Mouse (Mus musculus) kidney, adult 2 months (tissue): ENCODE data around the gene Clmp. TPM values are rescaled to one million over a fixed set of nuclear protein-coding genes. Genes with fewer than 3 reads are reported as not detected.
"Not testable (repeated sequence)": the region's sequence is repeated elsewhere in the genome, so short reads cannot be mapped to it uniquely, and the experiment has no call there.

ENCODE experiments used
- DNase-seq: peaks from one replicate; pipeline ENCODE4 v3.0.0; 2021
- H3K27ac ChIP-seq: fragments of 200-500 bp; 2 replicates; pipeline ENCODE4 v1.5.1; 2012; ENCODE audit warnings: low read depth, low read length, control low read depth, inconsistent platforms; ENCODE audit not compliant: insufficient read depth
- H3K27me3 ChIP-seq: fragments of 200-500 bp; replicated peaks from 2 replicates; pipeline ENCODE4 v1.6.1; 2012; ENCODE audit warnings: mild to moderate bottlenecking, moderate library complexity, low read length, inconsistent platforms; ENCODE audit not compliant: control insufficient read depth, insufficient read depth
- H3K36me3 ChIP-seq: fragments of 200-500 bp; 2 replicates; pipeline ENCODE4 v1.6.1; 2012; ENCODE audit warnings: mild to moderate bottlenecking, moderate library complexity, low read length, inconsistent platforms; ENCODE audit not compliant: control insufficient read depth, insufficient read depth
- H3K4me1 ChIP-seq: fragments of 200-500 bp; 2 replicates; pipeline ENCODE4 v1.6.1; 2011; ENCODE audit warnings: low read length; ENCODE audit not compliant: control insufficient read depth, insufficient read depth
- H3K4me3 ChIP-seq: fragments of 200-500 bp; 2 replicates; pipeline ENCODE4 v1.5.1; 2011; ENCODE audit warnings: mild to moderate bottlenecking, low read depth, low read length, control low read depth; ENCODE audit not compliant: insufficient read depth
- CTCF ChIP-seq: fragments of 200-500 bp; conservative IDR thresholded peaks from 2 replicates; pipeline ENCODE4 v1.5.1; 2011; ENCODE audit warnings: low read depth, mild to moderate bottlenecking, control low read depth, low read length, moderate library complexity, mixed read lengths; ENCODE audit not compliant: insufficient read depth, insufficient read length
- POLR2A ChIP-seq: fragments of 200-500 bp; IDR thresholded peaks from one replicate; pipeline ENCODE4 v1.6.1; 2011; ENCODE audit warnings: low read depth, low read length, control low read depth
- WGBS: fragments of 180-500 bp; shearing (Covaris S2); methylation state at CpG from one replicate; pipeline ENCODE4 v1.1.7; 2018; 5-methylcytosine and 5-hydroxymethylcytosine counted together
- polyA plus RNA-seq: library from polyadenylated mRNA; depleted of rRNA; stranded (reverse); fragments of >200 nt; gene quantifications from 2 replicates; pipeline ENCODE4 v1.2.3, GENCODE M21; 2012

Gene Clmp
- polyA plus RNA-seq, 1 experiment: 4.5 TPM

GRCm38 (mm10) chr9:40801614-40802532 is 116.1 kb downstream of the Clmp start:
- H3K4me3 ChIP-seq: peak overlapping the region; percentile 98
- not testable (repeated sequence) for H3K27me3 ChIP-seq
- H3K4me1 ChIP-seq: peaks cover 17% of the 10 kb centered on the region
- peak overlapping the region; percentile 62 for H3K27ac ChIP-seq
- peak; percentile 66 for DNase-seq
- 2% methylated on average over 28 of the region's 28 CpGs for WGBS
- peaks cover 24% of the 10 kb centered on the region for H3K36me3 ChIP-seq
- TF ChIP-seq POLR2A: peak; percentile 53

GRCm38 (mm10) chr9:40802533-40802875 is 116.7 kb downstream of the Clmp start:
- WGBS: 1% methylated on average over 8 of the region's 8 CpGs
- H3K27me3 ChIP-seq, H3K27ac ChIP-seq, DNase-seq: not testable (repeated sequence)
- Histone ChIP-seq H3K4me3 (peak overlapping the region; percentile 98), H3K4me1 (peaks cover 17% of the 10 kb centered on the region), H3K36me3 (peaks cover 24% of the 10 kb centered on the region)

- not testable (repeated sequence) for H3K27me3 ChIP-seq, DNase-seq, H3K4me3 ChIP-seq, H3K27ac ChIP-seq
- Histone ChIP-seq H3K4me1 (peaks cover 13% of the 10 kb centered on the region), H3K36me3 (peaks cover 24% of the 10 kb centered on the region)
- 24% methylated on average over 3 of the region's 3 CpGs for WGBS
Measured at GRCm38 (mm10) chr9:40804576-40804975, 118.8 kb downstream of the Clmp start.

- Histone ChIP-seq H3K4me3 (no peak overlapping the region), H3K27ac (no peak overlapping the region), H3K27me3 (no peaks in the 10 kb centered on the region), H3K4me1 (peaks cover 13% of the 10 kb centered on the region), H3K36me3 (peaks cover 24% of the 10 kb centered on the region)
- TF ChIP-seq POLR2A (no peak), CTCF (peak; percentile 42)
- peak; percentile 82 for DNase-seq
- WGBS: 11% methylated on average over 2 of the region's 2 CpGs
Measured at GRCm38 (mm10) chr9:40805263-40805662, 119.5 kb downstream of the Clmp start.

- no peak overlapping the region for H3K4me3 ChIP-seq
- peaks cover 13% of the 10 kb centered on the region for H3K4me1 ChIP-seq
- peaks cover 24% of the 10 kb centered on the region for H3K36me3 ChIP-seq
- DNase-seq: peak; percentile 85
- TF ChIP-seq POLR2A: peak; percentile 56
- TF ChIP-seq CTCF: no peak
- WGBS: 18% methylated on average over 5 of the region's 5 CpGs
- H3K27ac ChIP-seq: peak overlapping the region; percentile 46
- H3K27me3 ChIP-seq: no peaks in the 10 kb centered on the region
Measured at GRCm38 (mm10) chr9:40806440-40807288, 120.9 kb downstream of the Clmp start.

GRCm38 (mm10) chr9:40807289-40807920 is 121.6 kb downstream of the Clmp start:
- Histone ChIP-seq H3K4me3 (no peak overlapping the region), H3K4me1 (peaks cover 13% of the 10 kb centered on the region), H3K36me3 (peaks cover 21% of the 10 kb centered on the region), H3K27ac (peak overlapping the region; percentile 46; the same call in 1 of the 2 replicates), H3K27me3 (no peaks in the 10 kb centered on the region)
- WGBS: 21% methylated on average over 11 of the region's 11 CpGs
- DNase-seq: peak; percentile 65
- TF ChIP-seq CTCF: no peak
- no peak for TF ChIP-seq POLR2A
